Mouse (Mus musculus): ENCODE data around the gene Chkb.
"Not testable (repeated sequence)": the region's sequence is repeated elsewhere in the genome, so short reads cannot be mapped to it uniquely, and the experiment has no call there.

The Chkb gene

GRCm38 (mm10) chr15:89453865-89454478, 24.3 kb upstream of the Chkb start, which contains the start of gene Mapk8ip2:
Mapk8ip2 (plus strand) TSS chr15:89453913.
- no peak for DNase-seq (ENCODE audit: low read depth)

- DNase-seq (ENCODE audit: low read depth) = no peak
These were observed 23.5 kb upstream of the Chkb start for GRCm38 (mm10) chr15:89452906-89453864.

- DNase-seq (ENCODE audit: low read depth) = no peak
These were observed 12.9 kb upstream of the Chkb start for GRCm38 (mm10) chr15:89442486-89443070.

- DNase-seq (ENCODE audit: low read depth) = no peak
These were observed 6.2 kb upstream of the Chkb start for GRCm38 (mm10) chr15:89435878-89436277.

- no peak for DNase-seq (ENCODE audit: low read depth)
These were observed 4.4 kb upstream of the Chkb start for GRCm38 (mm10) chr15:89434136-89434535.

- DNase-seq (ENCODE audit: low read depth) = no peak
These were observed 3.2 kb upstream of the Chkb start for GRCm38 (mm10) chr15:89432946-89433345.

- DNase-seq (ENCODE audit: low read depth) = no peak
These were observed 2.1 kb upstream of the Chkb start for GRCm38 (mm10) chr15:89431806-89432205.

GRCm38 (mm10) chr15:89431271-89431670, 1.6 kb upstream of the Chkb start:
- no peak for DNase-seq (ENCODE audit: low read depth)

- not testable (repeated sequence) for DNase-seq (ENCODE audit: low read depth)
These were observed 1.1 kb upstream of the Chkb start for GRCm38 (mm10) chr15:89430771-89431170.

- DNase-seq (ENCODE audit: low read depth) = no peak
These were observed 633 bp upstream of the Chkb start for GRCm38 (mm10) chr15:89430341-89430740.

- DNase-seq (ENCODE audit: low read depth) = no peak
These were observed 822 bp downstream of the Chkb start for GRCm38 (mm10) chr15:89428821-89429351.

GRCm38 (mm10) chr15:89428136-89428790, 1.4 kb downstream of the Chkb start:
- no peak for DNase-seq (ENCODE audit: low read depth)

- DNase-seq (ENCODE audit: low read depth) = no peak
These were observed 3.0 kb downstream of the Chkb start for GRCm38 (mm10) chr15:89426716-89427115.

- DNase-seq (ENCODE audit: low read depth) = no peak
These were observed 4.0 kb downstream of the Chkb start, which contains the start of gene Cpt1b for GRCm38 (mm10) chr15:89425711-89426121. Cpt1b (minus strand) TSS chr15:89425863.

- no peak for DNase-seq (ENCODE audit: low read depth)
These were observed 5.1 kb downstream of the Chkb start for GRCm38 (mm10) chr15:89424621-89425020.

GRCm38 (mm10) chr15:89421938-89422337, 7.8 kb downstream of the Chkb start:
- no peak for DNase-seq (ENCODE audit: low read depth)

- DNase-seq (ENCODE audit: low read depth) = no peak
These were observed 14.4 kb downstream of the Chkb start for GRCm38 (mm10) chr15:89415282-89415681.

- no peak for DNase-seq (ENCODE audit: low read depth)
These were observed 19.6 kb downstream of the Chkb start, which contains the start of gene Syce3 for GRCm38 (mm10) chr15:89410118-89410517. Syce3 (minus strand) TSS chr15:89410503.

GRCm38 (mm10) chr15:89406691-89407090, 23.0 kb downstream of the Chkb start:
- DNase-seq (ENCODE audit: low read depth) = no peak

- no peak for DNase-seq (ENCODE audit: low read depth)
These were observed 24.7 kb downstream of the Chkb start for GRCm38 (mm10) chr15:89404831-89405623.

GRCm38 (mm10) chr15:89402471-89402870, 27.2 kb downstream of the Chkb start:
- DNase-seq (ENCODE audit: low read depth) = no peak
